Mouse (Mus musculus): ENCODE results near the gene Zfp936. TPM values are rescaled to one million over a fixed set of nuclear protein-coding genes. Genes with fewer than 3 reads are reported as not detected.
"Not testable (repeated sequence)": the region's sequence is repeated elsewhere in the genome, so short reads cannot be mapped to it uniquely, and the experiment has no call there.

Zfp936 gene
- polyA plus RNA-seq (2014; fragmentation: Nextera tagmentation; extraction: Ambion mirVana), result not detected in 2 replicates

DNA sequence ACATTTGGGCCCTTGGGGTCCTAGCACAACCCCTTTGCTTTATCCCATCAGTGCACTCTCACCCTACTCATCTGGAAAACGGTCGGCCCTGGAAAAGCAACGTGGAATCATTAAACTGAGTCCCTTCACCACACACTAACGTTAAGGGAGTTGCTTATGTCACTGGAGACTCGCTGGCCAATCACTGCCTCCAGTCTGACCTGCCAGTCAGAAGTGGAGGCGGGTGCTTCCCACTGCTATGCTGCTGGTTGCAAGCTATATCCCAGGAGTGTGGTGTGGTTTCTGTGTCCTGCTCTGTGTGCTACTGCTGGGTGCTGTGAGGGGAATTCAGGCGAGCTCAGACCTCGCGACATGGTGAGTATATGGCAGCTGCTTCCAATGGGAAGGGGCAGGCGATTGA lies at the start of gene Zfp936:
Zfp936 (plus strand) TSS at position 301 of the 400 bp plus-strand sequence.
- not testable (repeated sequence) for H3K4me3 ChIP-seq (ENCODE audit: low read depth, low read length); H3K27me3 ChIP-seq (ENCODE audit: control insufficient read depth, insufficient read depth, low read length); H3K4me2 ChIP-seq (ENCODE audit: low read depth, low read length); H3K27ac ChIP-seq (replicated peaks; ENCODE audit: low read depth, low read length); DNase-seq (ENCODE audit: low spot score); H3K36me3 ChIP-seq (replicated peaks; ENCODE audit: control insufficient read depth, insufficient read depth, low read depth, low read length); H3K4me1 ChIP-seq (ENCODE audit: control insufficient read depth, insufficient read depth, low read length); H3K9me3 ChIP-seq (replicated peaks; ENCODE audit: control insufficient read depth, low read length); ATAC-seq (replicated peaks; ENCODE audit: insufficient number of reproducible peaks, low FRiP score, low TSS enrichment, low read depth); H3K9ac ChIP-seq (replicated peaks; ENCODE audit: low read length)
- WGBS, result 79% methylated on average over 10 of the region's 10 CpGs

DNA sequence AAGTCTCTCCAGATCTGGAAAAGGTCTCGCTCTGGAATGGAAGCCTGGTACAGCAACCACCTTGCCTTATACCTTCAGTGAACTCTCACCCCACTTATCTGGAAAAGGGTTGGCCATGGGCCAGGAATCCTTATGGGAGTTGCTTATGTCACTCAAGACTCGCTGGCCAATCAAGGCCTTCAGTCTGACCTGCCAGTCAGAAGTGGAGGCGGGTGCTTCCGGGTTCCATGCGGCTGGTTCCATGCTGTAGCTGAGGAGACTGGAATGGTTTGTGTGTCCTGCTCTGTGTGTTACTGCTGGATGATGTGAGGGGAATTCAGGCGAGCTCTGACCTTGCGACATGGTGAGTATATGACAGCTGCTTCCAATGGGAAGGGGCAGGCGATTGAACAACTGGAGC lies 36.2 kb upstream of the Zfp936 start:
- Histone ChIP-seq H3K4me1 (ENCODE audit: control insufficient read depth, insufficient read depth, low read length) (no peaks in the 10 kb centered on the region), H3K4me3 (ENCODE audit: low read depth, low read length) (no peak overlapping the region), H3K27ac (replicated peaks; ENCODE audit: low read depth, low read length) (no peak overlapping the region), H3K36me3 (replicated peaks; ENCODE audit: control insufficient read depth, insufficient read depth, low read depth, low read length) (no peaks in the 10 kb centered on the region), H3K9ac (replicated peaks; ENCODE audit: low read length) (no peak overlapping the region), H3K9me3 (replicated peaks; ENCODE audit: control insufficient read depth, low read length) (no peaks in the 10 kb centered on the region; the same call in 1 of the 2 replicates), H3K27me3 (ENCODE audit: control insufficient read depth, insufficient read depth, low read length) (no peaks in the 10 kb centered on the region), H3K4me2 (ENCODE audit: low read depth, low read length) (no peak overlapping the region)
- DNase-seq (ENCODE audit: low spot score) (no peak), ATAC-seq (replicated peaks; ENCODE audit: insufficient number of reproducible peaks, low FRiP score, low TSS enrichment, low read depth) (no peak)
- 86% methylated on average over 8 of the region's 8 CpGs for WGBS

DNA sequence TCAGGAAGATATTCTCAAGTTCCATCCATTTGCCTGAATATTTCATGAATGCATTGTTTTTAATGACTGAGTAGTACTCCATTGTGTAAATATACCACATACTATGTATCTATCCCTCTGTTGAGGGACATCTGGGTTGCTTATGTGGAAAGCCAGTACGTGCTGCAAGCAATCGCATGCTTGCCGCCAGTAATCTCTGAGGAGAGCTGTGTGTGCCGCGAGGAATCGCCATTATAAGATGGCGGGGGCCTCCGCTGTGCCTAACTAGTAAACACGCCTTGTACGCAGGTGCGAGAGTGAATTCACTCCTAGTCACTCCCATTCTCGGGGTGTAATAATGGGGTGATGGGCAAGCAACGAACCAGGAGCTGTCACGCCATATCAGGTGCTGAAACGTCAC lies 14.7 kb downstream of the Zfp936 start:
- H3K27me3 ChIP-seq (ENCODE audit: control insufficient read depth, insufficient read depth, low read length); H3K4me3 ChIP-seq (ENCODE audit: low read depth, low read length); ATAC-seq (replicated peaks; ENCODE audit: insufficient number of reproducible peaks, low FRiP score, low TSS enrichment, low read depth); DNase-seq (ENCODE audit: low spot score); H3K27ac ChIP-seq (replicated peaks; ENCODE audit: low read depth, low read length); H3K4me2 ChIP-seq (ENCODE audit: low read depth, low read length); H3K36me3 ChIP-seq (replicated peaks; ENCODE audit: control insufficient read depth, insufficient read depth, low read depth, low read length); H3K9ac ChIP-seq (replicated peaks; ENCODE audit: low read length); H3K9me3 ChIP-seq (replicated peaks; ENCODE audit: control insufficient read depth, low read length); H3K4me1 ChIP-seq (ENCODE audit: control insufficient read depth, insufficient read depth, low read length): not testable (repeated sequence)
- WGBS, result 90% methylated on average over 12 of the region's 15 CpGs

DNA sequence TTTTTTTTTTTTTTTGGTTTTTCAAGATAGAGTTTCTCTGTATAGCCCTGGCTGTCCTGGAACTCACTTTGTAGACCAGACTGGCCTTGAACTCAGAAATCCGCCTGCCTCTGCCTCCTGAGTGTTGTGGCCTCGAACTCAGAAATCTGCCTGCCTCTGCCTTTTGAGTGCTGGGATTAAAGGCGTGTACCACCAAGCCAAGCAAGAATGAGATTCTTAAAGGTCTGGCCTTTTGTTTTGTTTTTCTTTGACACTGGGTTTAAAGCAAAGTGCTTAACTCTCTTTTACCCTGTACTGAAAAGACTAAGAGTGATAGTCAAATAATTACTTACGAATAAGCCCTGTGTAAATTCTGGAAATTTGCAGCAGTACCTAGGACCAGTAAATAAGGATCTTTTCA lies 50.1 kb downstream of the Zfp936 start:
- not testable (repeated sequence) for H3K36me3 ChIP-seq (replicated peaks; ENCODE audit: control insufficient read depth, insufficient read depth, low read depth, low read length); H3K4me1 ChIP-seq (ENCODE audit: control insufficient read depth, insufficient read depth, low read length); H3K9ac ChIP-seq (replicated peaks; ENCODE audit: low read length); H3K4me2 ChIP-seq (ENCODE audit: low read depth, low read length); H3K4me3 ChIP-seq (ENCODE audit: low read depth, low read length); ATAC-seq (replicated peaks; ENCODE audit: insufficient number of reproducible peaks, low FRiP score, low TSS enrichment, low read depth); H3K27ac ChIP-seq (replicated peaks; ENCODE audit: low read depth, low read length); H3K9me3 ChIP-seq (replicated peaks; ENCODE audit: control insufficient read depth, low read length); DNase-seq (ENCODE audit: low spot score); H3K27me3 ChIP-seq (ENCODE audit: control insufficient read depth, insufficient read depth, low read length)
- WGBS, result 70% methylated on average over 4 of the region's 4 CpGs

DNA sequence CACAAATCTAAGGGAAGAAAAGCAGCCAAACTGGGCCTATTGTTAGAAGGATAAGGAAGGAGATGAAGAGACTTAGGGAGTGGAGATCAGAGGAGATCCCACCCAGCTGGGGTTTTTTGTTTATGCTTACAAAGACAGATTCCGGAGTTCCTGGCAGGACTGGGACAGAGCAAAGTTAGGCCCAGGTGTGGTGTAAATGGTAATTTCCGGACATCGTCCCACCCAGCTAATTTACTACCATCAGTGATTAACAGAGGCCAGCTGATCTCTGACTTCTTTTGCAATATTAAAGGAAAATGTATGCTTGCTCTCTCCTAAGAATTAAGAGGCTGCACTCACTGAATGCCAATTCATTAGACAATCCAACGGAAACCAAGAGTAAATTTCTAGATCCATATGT lies 53.1 kb downstream of the Zfp936 start:
- H3K27ac ChIP-seq (replicated peaks; ENCODE audit: low read depth, low read length), result not testable (repeated sequence)

DNA sequence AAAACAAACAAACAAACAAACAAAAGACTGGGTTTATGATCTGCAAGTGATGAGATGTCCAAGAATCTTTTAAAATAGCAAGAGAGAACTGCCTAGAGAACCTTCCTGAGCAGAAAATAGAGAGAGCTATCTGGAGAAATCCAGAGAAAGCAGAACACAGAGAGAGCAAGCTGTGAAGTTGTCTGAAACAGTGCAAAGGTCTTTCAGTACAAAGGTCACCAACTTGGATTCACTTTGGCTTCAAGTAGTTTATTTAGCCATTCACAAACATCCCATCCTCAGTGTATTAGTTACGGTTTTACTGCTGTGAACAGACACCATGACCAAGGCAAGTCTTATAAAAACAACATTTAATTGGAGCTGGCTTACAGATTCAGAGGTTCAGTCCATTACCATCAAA lies 53.8 kb downstream of the Zfp936 start:
- H3K9me3 ChIP-seq (replicated peaks; ENCODE audit: control insufficient read depth, low read length); H3K27me3 ChIP-seq (ENCODE audit: control insufficient read depth, insufficient read depth, low read length); H3K4me1 ChIP-seq (ENCODE audit: control insufficient read depth, insufficient read depth, low read length); H3K27ac ChIP-seq (replicated peaks; ENCODE audit: low read depth, low read length); ATAC-seq (replicated peaks; ENCODE audit: insufficient number of reproducible peaks, low FRiP score, low TSS enrichment, low read depth); DNase-seq (ENCODE audit: low spot score); H3K4me3 ChIP-seq (ENCODE audit: low read depth, low read length); H3K9ac ChIP-seq (replicated peaks; ENCODE audit: low read length); H3K36me3 ChIP-seq (replicated peaks; ENCODE audit: control insufficient read depth, insufficient read depth, low read depth, low read length); H3K4me2 ChIP-seq (ENCODE audit: low read depth, low read length): not testable (repeated sequence)
- 88% methylated on average over 1 of the region's 1 CpGs for WGBS

More for the DNA sequence above, 53.1 kb downstream of the Zfp936 start:
- not testable (repeated sequence) for DNase-seq (ENCODE audit: low spot score); ATAC-seq (replicated peaks; ENCODE audit: insufficient number of reproducible peaks, low FRiP score, low TSS enrichment, low read depth); H3K9me3 ChIP-seq (replicated peaks; ENCODE audit: control insufficient read depth, low read length); H3K4me1 ChIP-seq (ENCODE audit: control insufficient read depth, insufficient read depth, low read length); H3K36me3 ChIP-seq (replicated peaks; ENCODE audit: control insufficient read depth, insufficient read depth, low read depth, low read length); H3K4me3 ChIP-seq (ENCODE audit: low read depth, low read length); H3K4me2 ChIP-seq (ENCODE audit: low read depth, low read length); H3K27me3 ChIP-seq (ENCODE audit: control insufficient read depth, insufficient read depth, low read length); H3K9ac ChIP-seq (replicated peaks; ENCODE audit: low read length)
- WGBS, result 82% methylated on average over 4 of the region's 4 CpGs

DNA sequence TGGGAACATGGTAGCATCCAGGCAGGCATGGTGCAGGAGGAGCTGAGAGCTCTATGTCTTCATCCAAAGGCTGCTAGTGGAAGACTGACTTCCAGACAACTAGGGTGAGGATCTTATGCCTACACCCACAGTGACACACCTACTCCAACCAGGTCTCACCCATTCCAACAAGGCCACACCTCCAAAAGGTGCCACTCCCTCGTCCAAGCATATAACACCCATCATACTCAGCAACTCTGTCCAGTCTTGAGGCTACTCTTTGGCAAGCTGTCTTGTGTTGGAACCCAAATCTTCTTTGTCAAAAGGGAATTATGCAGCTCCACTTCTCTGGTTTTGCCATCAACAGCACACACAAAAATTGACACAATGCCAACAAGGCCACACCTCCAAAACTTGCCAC lies 54.2 kb downstream of the Zfp936 start:
- H3K36me3 ChIP-seq (replicated peaks; ENCODE audit: control insufficient read depth, insufficient read depth, low read depth, low read length); H3K4me3 ChIP-seq (ENCODE audit: low read depth, low read length); ATAC-seq (replicated peaks; ENCODE audit: insufficient number of reproducible peaks, low FRiP score, low TSS enrichment, low read depth); H3K9ac ChIP-seq (replicated peaks; ENCODE audit: low read length); H3K4me2 ChIP-seq (ENCODE audit: low read depth, low read length); H3K9me3 ChIP-seq (replicated peaks; ENCODE audit: control insufficient read depth, low read length); H3K27ac ChIP-seq (replicated peaks; ENCODE audit: low read depth, low read length); H3K4me1 ChIP-seq (ENCODE audit: control insufficient read depth, insufficient read depth, low read length); H3K27me3 ChIP-seq (ENCODE audit: control insufficient read depth, insufficient read depth, low read length); DNase-seq (ENCODE audit: low spot score): not testable (repeated sequence)
- WGBS, result 49% methylated on average over 1 of the region's 1 CpGs

DNA sequence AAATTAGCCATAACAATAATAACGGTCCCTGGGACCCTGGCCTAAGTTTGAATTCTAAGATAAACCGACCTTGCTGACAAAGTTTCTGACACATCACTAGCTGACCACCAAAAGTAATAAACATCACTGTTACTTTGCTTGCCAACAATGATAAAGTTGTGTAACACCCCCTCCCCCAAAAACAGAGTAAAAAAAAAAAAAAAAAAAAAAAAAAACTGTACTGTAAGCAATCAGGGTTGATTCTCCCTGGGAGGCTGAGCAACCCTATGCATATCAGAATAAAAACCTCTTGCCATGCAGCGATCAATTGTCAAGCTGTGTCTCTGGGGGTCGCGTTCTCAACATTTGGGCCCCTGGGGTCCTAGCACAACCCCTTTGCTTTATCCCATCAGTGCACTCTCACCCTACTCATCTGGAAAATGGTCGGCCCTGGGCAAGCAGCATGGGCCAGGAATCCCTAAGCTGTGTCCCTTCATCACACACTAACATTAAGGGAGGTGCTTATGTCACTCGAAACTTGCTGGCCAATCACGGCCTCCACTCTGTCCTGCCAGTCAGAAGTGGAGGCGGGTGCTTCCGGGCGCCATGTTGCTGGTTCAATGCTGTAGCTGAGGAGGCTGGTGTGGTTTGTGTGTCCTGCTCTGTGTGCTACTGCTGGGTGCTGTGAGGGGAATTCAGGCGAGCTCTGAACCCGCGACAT lies 63.1 kb downstream of the Zfp936 start:
- DNase-seq (ENCODE audit: low spot score) (no peak), ATAC-seq (replicated peaks; ENCODE audit: insufficient number of reproducible peaks, low FRiP score, low TSS enrichment, low read depth) (no peak)
- Histone ChIP-seq H3K27me3 (ENCODE audit: control insufficient read depth, insufficient read depth, low read length) (no peaks in the 10 kb centered on the region), H3K9ac (replicated peaks; ENCODE audit: low read length) (no peak overlapping the region), H3K4me3 (ENCODE audit: low read depth, low read length) (no peak overlapping the region), H3K27ac (replicated peaks; ENCODE audit: low read depth, low read length) (no peak overlapping the region), H3K4me2 (ENCODE audit: low read depth, low read length) (no peak overlapping the region), H3K4me1 (ENCODE audit: control insufficient read depth, insufficient read depth, low read length) (no peaks in the 10 kb centered on the region), H3K36me3 (replicated peaks; ENCODE audit: control insufficient read depth, insufficient read depth, low read depth, low read length) (no peaks in the 10 kb centered on the region), H3K9me3 (replicated peaks; ENCODE audit: control insufficient read depth, low read length) (peaks cover 8% of the 10 kb centered on the region)
- WGBS, result 85% methylated on average over 14 of the region's 14 CpGs

All from embryonic facial prominence, embryonic 11.5 days (tissue).